Mouse (Mus musculus): ENCODE results near the gene Crim1.

GRCm38 (mm10) chr17:78352500-78352855, 152.4 kb downstream of the Crim1 start:
- TF ChIP-seq CTCF (conservative IDR thresholded peaks at IDR 0.05; ENCODE audit: insufficient read depth, insufficient read length, low read depth, low read length) = no peak
- no peak for TF ChIP-seq POLR2A (IDR thresholded peaks at IDR 0.05; ENCODE audit: low read depth, low read length)
